Mouse (Mus musculus): ENCODE measurements around the gene Mt4.

GRCm38 (mm10) chr8:94130126-94130525 is 6.9 kb upstream of the Mt4 start:
- TF ChIP-seq POLR2A (IDR thresholded peaks at IDR 0.05; ENCODE audit: borderline replicate concordance, control insufficient read depth, low read depth, low read length), result no peak
- no peak for TF ChIP-seq CTCF (IDR thresholded peaks at IDR 0.05; ENCODE audit: control insufficient read depth, insufficient read depth, low read length)
